Mouse (Mus musculus): ENCODE measurements around the gene Sord. TPM values are rescaled to one million over a fixed set of nuclear protein-coding genes. Genes with fewer than 3 reads are reported as not detected.
A peak's percentile ranks its signal among the peaks of the same experiment; 100 is the strongest.

The Sord gene
- polyA plus RNA-seq, 1 experiment = 18.5 TPM

DNA sequence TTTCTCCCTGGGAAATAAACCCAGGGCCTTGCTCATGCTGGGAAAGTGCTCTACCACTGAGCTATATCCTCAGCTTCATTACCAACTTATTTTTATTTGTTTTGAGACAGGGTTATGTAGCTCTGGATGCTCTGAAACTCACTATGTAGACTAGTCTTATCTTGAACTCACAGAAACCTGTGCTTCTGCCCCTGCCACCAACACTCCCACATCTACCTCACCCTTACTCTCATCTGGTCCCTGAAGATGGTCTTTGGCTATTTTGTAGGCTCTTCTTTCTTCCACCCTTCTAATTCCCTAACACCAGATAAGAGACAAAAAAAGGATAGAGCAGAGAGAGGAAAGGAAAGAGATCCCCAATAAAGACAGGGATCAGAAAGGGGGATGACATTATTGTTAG is 10.9 kb upstream of the Sord start:
- no peak overlapping the region for H3K4me3 ChIP-seq
- H3K27me3 ChIP-seq (ENCODE audit: control insufficient read depth, insufficient read depth, insufficient read length) = no peaks in the 10 kb centered on the region
- no peak for TF ChIP-seq E2F4 (IDR thresholded peaks at IDR 0.05; ENCODE audit: insufficient read depth)
- no peak for TF ChIP-seq REST (IDR thresholded peaks at IDR 0.05; ENCODE audit: insufficient read depth, insufficient read length)
- TF ChIP-seq TCF3 (IDR thresholded peaks at IDR 0.05; ENCODE audit: insufficient read length, low read depth) = no peak
- TF ChIP-seq USF1 (IDR thresholded peaks at IDR 0.05; ENCODE audit: low read depth) = no peak
- TF ChIP-seq POLR2A (IDR thresholded peaks at IDR 0.05; ENCODE audit: insufficient read length, low read depth) = no peak
- no peak for TF ChIP-seq MYOG (IDR thresholded peaks at IDR 0.05; ENCODE audit: control insufficient read depth in 1 of 3, insufficient read depth in 1 of 3, insufficient read length in 2 of 3, low read depth in 2 of 3)
- no peak for TF ChIP-seq CEBPB (IDR thresholded peaks at IDR 0.05; ENCODE audit: insufficient read depth, poor library complexity, severe bottlenecking)
- TF ChIP-seq SRF (IDR thresholded peaks at IDR 0.05; ENCODE audit: control insufficient read depth, insufficient read length, low read depth) = no peak
- TF ChIP-seq MYOD1 (IDR thresholded peaks at IDR 0.05; ENCODE audit: control insufficient read depth in 1 of 3, insufficient read length in 2 of 3, low read depth in 2 of 3) = no peak
- TF ChIP-seq TCF12 (IDR thresholded peaks at IDR 0.05; ENCODE audit: insufficient read depth, poor library complexity, severe bottlenecking) = no peak
- no peak for TF ChIP-seq POLR2AphosphoS2 (IDR thresholded peaks at IDR 0.05; ENCODE audit: insufficient read length, low read depth)
- no peak for TF ChIP-seq MAX (IDR thresholded peaks at IDR 0.05; ENCODE audit: low read depth)
- no peak overlapping the region for H3ac ChIP-seq (ENCODE audit: control insufficient read depth, insufficient read length)
- H3K4me2 ChIP-seq (ENCODE audit: low read depth) = no peak overlapping the region
- no peaks in the 10 kb centered on the region for H3K79me2 ChIP-seq (ENCODE audit: control insufficient read depth, insufficient read depth)
- no peaks in the 10 kb centered on the region for H3K36me3 ChIP-seq (ENCODE audit: control insufficient read depth, insufficient read depth)

DNA sequence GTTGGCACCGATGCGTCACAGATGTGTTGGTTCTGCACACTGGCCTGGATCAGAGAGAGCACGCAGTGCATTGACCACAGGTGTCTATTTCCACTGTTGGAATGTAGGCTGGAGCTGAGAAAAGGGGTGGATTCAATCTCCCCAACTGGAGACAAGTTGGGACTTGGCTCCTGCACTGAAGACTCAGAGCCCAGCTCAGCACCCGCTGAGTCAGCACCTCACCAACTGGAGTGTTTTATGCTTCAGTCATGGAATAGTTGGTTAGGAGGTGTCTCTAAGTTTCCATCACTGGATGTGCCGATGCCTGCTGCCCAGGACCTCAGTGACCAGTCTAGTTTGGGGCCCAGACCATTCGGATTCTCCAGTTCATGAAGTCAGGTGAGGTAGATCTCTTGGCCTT is 4.2 kb upstream of the Sord start:
- no peak overlapping the region for H3K4me3 ChIP-seq
- no peak overlapping the region for H3K4me2 ChIP-seq (ENCODE audit: low read depth)
- H3K27me3 ChIP-seq (ENCODE audit: control insufficient read depth, insufficient read depth, insufficient read length) = no peaks in the 10 kb centered on the region
- TF ChIP-seq MYOD1 (IDR thresholded peaks at IDR 0.05; ENCODE audit: control insufficient read depth in 1 of 3, insufficient read length in 2 of 3, low read depth in 2 of 3) = no peak
- TF ChIP-seq USF1 (IDR thresholded peaks at IDR 0.05; ENCODE audit: low read depth) = no peak
- no peak for TF ChIP-seq POLR2AphosphoS2 (IDR thresholded peaks at IDR 0.05; ENCODE audit: insufficient read length, low read depth)
- TF ChIP-seq MYOG (IDR thresholded peaks at IDR 0.05; ENCODE audit: control insufficient read depth in 1 of 3, insufficient read depth in 1 of 3, insufficient read length in 2 of 3, low read depth in 2 of 3) = no peak
- no peak for TF ChIP-seq REST (IDR thresholded peaks at IDR 0.05; ENCODE audit: insufficient read depth, insufficient read length)
- no peak for TF ChIP-seq MAX (IDR thresholded peaks at IDR 0.05; ENCODE audit: low read depth)
- no peak for TF ChIP-seq E2F4 (IDR thresholded peaks at IDR 0.05; ENCODE audit: insufficient read depth)
- no peak for TF ChIP-seq TCF12 (IDR thresholded peaks at IDR 0.05; ENCODE audit: insufficient read depth, poor library complexity, severe bottlenecking)
- no peak for TF ChIP-seq SRF (IDR thresholded peaks at IDR 0.05; ENCODE audit: control insufficient read depth, insufficient read length, low read depth)
- TF ChIP-seq TCF3 (IDR thresholded peaks at IDR 0.05; ENCODE audit: insufficient read length, low read depth) = no peak
- no peak overlapping the region for H3ac ChIP-seq (ENCODE audit: control insufficient read depth, insufficient read length)
- no peaks in the 10 kb centered on the region for H3K79me2 ChIP-seq (ENCODE audit: control insufficient read depth, insufficient read depth)
- no peaks in the 10 kb centered on the region for H3K36me3 ChIP-seq (ENCODE audit: control insufficient read depth, insufficient read depth)

DNA sequence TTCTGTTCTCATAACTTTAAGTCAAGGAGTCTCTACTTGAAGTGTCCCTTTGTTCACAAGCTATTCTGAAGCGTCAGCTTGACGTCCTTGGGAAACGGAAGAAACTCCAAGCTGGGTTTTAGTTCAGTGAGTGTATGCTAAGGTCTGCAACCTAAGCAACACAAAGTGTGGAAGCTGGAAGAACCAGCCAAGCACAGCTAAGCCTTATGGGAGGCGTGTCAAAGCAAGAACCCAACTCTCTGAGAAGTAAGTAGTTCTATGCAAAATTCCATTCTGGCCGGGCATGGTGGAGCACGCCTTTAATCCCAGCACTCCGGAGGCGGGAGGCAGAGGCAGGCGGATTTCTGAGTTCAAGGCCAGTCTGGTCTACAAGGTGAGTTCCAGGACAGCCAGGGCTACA is 2.9 kb upstream of the Sord start:
- no peaks in the 10 kb centered on the region for H3K79me2 ChIP-seq (ENCODE audit: control insufficient read depth, insufficient read depth)
- H3ac ChIP-seq (ENCODE audit: control insufficient read depth, insufficient read length) = no peak overlapping the region
- no peaks in the 10 kb centered on the region for H3K27me3 ChIP-seq (ENCODE audit: control insufficient read depth, insufficient read depth, insufficient read length)
- TF ChIP-seq TCF3 (IDR thresholded peaks at IDR 0.05; ENCODE audit: insufficient read length, low read depth) = no peak
- no peak for TF ChIP-seq POLR2A (IDR thresholded peaks at IDR 0.05; ENCODE audit: insufficient read length, low read depth)
- no peak for TF ChIP-seq MYOD1 (IDR thresholded peaks at IDR 0.05; ENCODE audit: control insufficient read depth in 1 of 3, insufficient read length in 2 of 3, low read depth in 2 of 3)
- TF ChIP-seq MAX (IDR thresholded peaks at IDR 0.05; ENCODE audit: low read depth) = no peak
- no peak for TF ChIP-seq TCF12 (IDR thresholded peaks at IDR 0.05; ENCODE audit: insufficient read depth, poor library complexity, severe bottlenecking)
- no peak for TF ChIP-seq MYOG (IDR thresholded peaks at IDR 0.05; ENCODE audit: control insufficient read depth in 1 of 3, insufficient read depth in 1 of 3, insufficient read length in 2 of 3, low read depth in 2 of 3)
- TF ChIP-seq SRF (IDR thresholded peaks at IDR 0.05; ENCODE audit: control insufficient read depth, insufficient read length, low read depth) = no peak
- TF ChIP-seq POLR2AphosphoS2 (IDR thresholded peaks at IDR 0.05; ENCODE audit: insufficient read length, low read depth) = no peak
- no peak for TF ChIP-seq USF1 (IDR thresholded peaks at IDR 0.05; ENCODE audit: low read depth)
- TF ChIP-seq E2F4 (IDR thresholded peaks at IDR 0.05; ENCODE audit: insufficient read depth) = no peak
- TF ChIP-seq REST (IDR thresholded peaks at IDR 0.05; ENCODE audit: insufficient read depth, insufficient read length) = no peak
- H3K4me2 ChIP-seq (ENCODE audit: low read depth) = no peak overlapping the region
- H3K36me3 ChIP-seq (ENCODE audit: control insufficient read depth, insufficient read depth) = no peaks in the 10 kb centered on the region
- no peak overlapping the region for H3K4me3 ChIP-seq

DNA sequence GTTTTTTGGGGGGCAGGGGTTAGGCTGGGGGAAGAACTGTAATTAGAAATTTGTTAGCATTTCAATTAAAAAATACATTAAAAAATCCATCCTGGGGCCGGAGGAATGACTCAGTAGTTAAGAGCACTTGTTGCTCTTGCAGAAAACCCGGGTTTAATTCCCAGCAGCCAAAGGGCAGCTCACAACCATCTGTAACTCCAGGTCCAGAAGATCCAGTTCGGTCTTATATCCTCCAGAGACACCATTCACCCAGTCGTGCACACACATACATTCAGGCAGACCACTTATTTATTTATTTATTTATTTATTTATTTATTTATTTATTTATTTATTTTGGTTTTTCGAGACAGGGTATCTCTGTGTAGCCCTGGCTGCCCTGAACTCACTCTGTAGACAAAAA is 1.2 kb upstream of the Sord start:
- H3K36me3 ChIP-seq (ENCODE audit: control insufficient read depth, insufficient read depth) = no peaks in the 10 kb centered on the region
- TF ChIP-seq USF1 (IDR thresholded peaks at IDR 0.05; ENCODE audit: low read depth) (no peak), E2F4 (IDR thresholded peaks at IDR 0.05; ENCODE audit: insufficient read depth) (no peak), CEBPB (IDR thresholded peaks at IDR 0.05; ENCODE audit: insufficient read depth, poor library complexity, severe bottlenecking) (no peak), TCF12 (IDR thresholded peaks at IDR 0.05; ENCODE audit: insufficient read depth, poor library complexity, severe bottlenecking) (no peak), MYOG (IDR thresholded peaks at IDR 0.05; ENCODE audit: control insufficient read depth in 1 of 3, insufficient read depth in 1 of 3, insufficient read length in 2 of 3, low read depth in 2 of 3) (no peak), POLR2A (IDR thresholded peaks at IDR 0.05; ENCODE audit: insufficient read length, low read depth) (no peak), POLR2AphosphoS2 (IDR thresholded peaks at IDR 0.05; ENCODE audit: insufficient read length, low read depth) (no peak), TCF3 (IDR thresholded peaks at IDR 0.05; ENCODE audit: insufficient read length, low read depth) (no peak), SRF (IDR thresholded peaks at IDR 0.05; ENCODE audit: control insufficient read depth, insufficient read length, low read depth) (no peak), REST (IDR thresholded peaks at IDR 0.05; ENCODE audit: insufficient read depth, insufficient read length) (no peak), MYOD1 (IDR thresholded peaks at IDR 0.05; ENCODE audit: control insufficient read depth in 1 of 3, insufficient read length in 2 of 3, low read depth in 2 of 3) (no peak)
- no peak overlapping the region for H3ac ChIP-seq (ENCODE audit: control insufficient read depth, insufficient read length)
- H3K4me3 ChIP-seq = peak overlapping the region; percentile 80
- no peak overlapping the region for H3K4me2 ChIP-seq (ENCODE audit: low read depth)
- no peaks in the 10 kb centered on the region for H3K27me3 ChIP-seq (ENCODE audit: control insufficient read depth, insufficient read depth, insufficient read length)
- no peaks in the 10 kb centered on the region for H3K79me2 ChIP-seq (ENCODE audit: control insufficient read depth, insufficient read depth)

All from myocyte (in vitro differentiated cells).